Mouse (Mus musculus): ENCODE measurements around the gene Madd. TPM values are rescaled to one million over a fixed set of nuclear protein-coding genes. Genes with fewer than 3 reads are reported as not detected.

The Madd gene
- polyA plus RNA-seq, 1 experiment: 12.2 TPM

DNA sequence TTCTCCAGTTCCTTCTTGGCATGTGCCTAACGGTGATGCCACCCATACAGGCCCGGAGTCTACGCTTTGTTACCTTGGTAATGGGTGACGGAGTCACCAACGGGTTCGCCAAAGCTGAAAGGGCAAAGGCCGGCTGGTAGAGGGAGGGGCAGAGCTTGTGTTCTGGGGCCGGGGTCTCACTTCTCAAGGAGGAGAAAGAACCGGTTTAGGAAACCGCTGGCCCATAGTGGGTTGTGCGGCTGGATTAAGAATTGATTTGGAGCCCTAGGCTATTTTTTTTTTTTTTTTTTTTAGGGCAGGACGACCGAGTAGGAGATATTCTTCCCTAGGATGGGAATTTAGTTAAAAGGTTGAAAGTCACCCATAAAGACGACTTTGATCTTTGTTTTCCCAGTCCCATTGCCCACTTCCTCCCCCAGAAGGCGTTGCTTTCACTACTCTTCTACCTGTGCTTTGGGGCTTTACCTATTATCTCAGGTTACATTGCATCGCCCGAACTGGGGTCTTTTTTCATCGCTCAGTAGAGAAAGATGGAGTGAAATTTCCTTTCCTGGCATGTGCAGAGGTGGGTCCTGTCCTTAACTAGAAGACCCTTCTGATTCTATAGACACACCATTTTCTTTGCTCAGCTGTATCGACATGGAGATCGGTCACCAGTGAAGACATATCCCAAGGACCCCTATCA, 19.5 kb upstream of the Madd start:
- Histone ChIP-seq H3K27ac (ENCODE audit: insufficient read depth, low read depth, low read length) (peak overlapping the region; percentile 55), H3K4me3 (ENCODE audit: low read depth, low read length) (peak overlapping the region; percentile 71), H3K4me1 (ENCODE audit: control insufficient read depth, insufficient read depth, insufficient read length, low read length) (peaks cover 5% of the 10 kb centered on the region; the same call in 1 of the 2 replicates), H3K27me3 (ENCODE audit: control insufficient read depth, insufficient read depth, low read length) (no peaks in the 10 kb centered on the region), H3K36me3 (ENCODE audit: control insufficient read depth, insufficient read depth, low read length) (peaks cover 24% of the 10 kb centered on the region)
- TF ChIP-seq POLR2A (IDR thresholded peaks at IDR 0.05; ENCODE audit: low read depth, low read length) (no peak), CTCF (IDR thresholded peaks at IDR 0.05; ENCODE audit: extremely low read depth, insufficient read length, insufficient replicate concordance, low read depth, low read length) (no peak)
- 10% methylated on average over 20 of the region's 20 CpGs for WGBS

DNA sequence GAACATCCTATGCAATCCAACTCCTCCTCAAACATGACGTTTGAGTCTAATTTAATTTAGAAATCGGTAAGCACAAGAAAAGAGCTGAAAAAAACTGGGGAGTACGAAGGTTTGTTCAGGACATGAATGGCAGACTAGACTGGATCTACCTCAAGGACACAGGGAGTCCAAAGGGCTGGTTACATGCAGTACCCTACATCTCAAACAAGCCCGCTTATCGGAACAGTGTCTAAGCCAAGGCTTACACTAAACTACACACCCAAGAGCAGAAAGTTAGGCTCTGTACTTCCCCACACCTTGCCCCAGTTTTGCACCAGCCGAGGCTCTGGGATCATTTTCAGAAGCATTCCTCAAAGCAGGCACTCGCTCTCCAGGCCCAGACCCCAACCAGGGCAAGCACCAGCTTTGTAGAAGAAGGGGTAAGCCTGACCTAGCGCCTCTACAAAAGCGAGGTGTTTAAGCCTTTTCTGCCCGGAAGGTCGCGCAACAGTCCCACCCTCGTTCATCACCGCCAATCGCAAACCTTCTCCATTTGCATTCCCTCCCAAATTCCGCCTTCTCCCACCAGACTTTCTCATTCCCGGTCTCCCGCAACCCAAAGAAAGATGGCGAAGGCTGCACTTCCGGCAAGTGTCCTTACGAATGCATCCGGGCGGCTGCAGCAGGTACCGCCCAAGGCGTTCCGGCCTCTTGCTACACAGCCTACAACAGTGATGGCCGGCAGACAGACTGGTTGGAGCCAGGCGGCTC, 18.8 kb upstream of the Madd start, which contains the start of the genes Nr1h3 and Acp2:
Nr1h3 (minus strand) TSS at position 613 of the 750 bp plus-strand sequence.
Acp2 (plus strand) TSS at position 664 of the 750 bp plus-strand sequence.
- Histone ChIP-seq H3K27ac (ENCODE audit: insufficient read depth, low read depth, low read length) (peak within 1 kb of the TSS; percentile 96), H3K4me1 (ENCODE audit: control insufficient read depth, insufficient read depth, insufficient read length, low read length) (peaks cover 5% of the 10 kb centered on the region; the same call in 1 of the 2 replicates), H3K4me3 (ENCODE audit: low read depth, low read length) (peak within 1 kb of the TSS; percentile 71), H3K27me3 (ENCODE audit: control insufficient read depth, insufficient read depth, low read length) (no peaks in the 10 kb centered on the region), H3K36me3 (ENCODE audit: control insufficient read depth, insufficient read depth, low read length) (peaks cover 18% of the 10 kb centered on the region)
- TF ChIP-seq POLR2A (IDR thresholded peaks at IDR 0.05; ENCODE audit: low read depth, low read length) (peak; percentile 70), CTCF (IDR thresholded peaks at IDR 0.05; ENCODE audit: extremely low read depth, insufficient read length, insufficient replicate concordance, low read depth, low read length) (no peak)
- WGBS: under 1% methylated on average over 28 of the region's 28 CpGs

DNA sequence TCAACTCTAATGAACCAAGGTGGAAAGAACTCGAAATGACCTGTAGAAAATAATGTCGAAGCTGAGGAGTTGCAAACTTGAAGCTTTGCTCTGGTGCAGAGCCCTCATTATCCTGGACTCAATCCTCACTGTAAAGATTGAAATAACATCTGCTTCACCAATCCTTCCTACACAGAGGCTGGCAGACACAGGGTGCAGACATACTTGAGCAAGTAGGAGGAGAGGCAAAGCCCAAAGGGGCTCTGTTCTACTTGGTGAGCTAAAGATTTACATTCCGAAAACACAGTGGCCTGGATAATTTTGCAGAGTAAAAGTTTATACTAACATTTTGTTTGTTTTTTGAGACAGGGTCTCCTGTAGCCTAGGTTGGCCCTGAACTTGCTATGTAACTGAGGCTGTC, 15.3 kb upstream of the Madd start:
- WGBS: 84% methylated on average over 3 of the region's 3 CpGs
- Histone ChIP-seq H3K4me3 (ENCODE audit: low read depth, low read length) (no peak overlapping the region), H3K36me3 (ENCODE audit: control insufficient read depth, insufficient read depth, low read length) (no peaks in the 10 kb centered on the region), H3K4me1 (ENCODE audit: control insufficient read depth, insufficient read depth, insufficient read length, low read length) (peaks cover 14% of the 10 kb centered on the region; the same call in 1 of the 2 replicates), H3K27me3 (ENCODE audit: control insufficient read depth, insufficient read depth, low read length) (no peaks in the 10 kb centered on the region), H3K27ac (ENCODE audit: insufficient read depth, low read depth, low read length) (no peak overlapping the region)
- TF ChIP-seq CTCF (IDR thresholded peaks at IDR 0.05; ENCODE audit: extremely low read depth, insufficient read length, insufficient replicate concordance, low read depth, low read length): no peak
- TF ChIP-seq POLR2A (IDR thresholded peaks at IDR 0.05; ENCODE audit: low read depth, low read length): no peak

DNA sequence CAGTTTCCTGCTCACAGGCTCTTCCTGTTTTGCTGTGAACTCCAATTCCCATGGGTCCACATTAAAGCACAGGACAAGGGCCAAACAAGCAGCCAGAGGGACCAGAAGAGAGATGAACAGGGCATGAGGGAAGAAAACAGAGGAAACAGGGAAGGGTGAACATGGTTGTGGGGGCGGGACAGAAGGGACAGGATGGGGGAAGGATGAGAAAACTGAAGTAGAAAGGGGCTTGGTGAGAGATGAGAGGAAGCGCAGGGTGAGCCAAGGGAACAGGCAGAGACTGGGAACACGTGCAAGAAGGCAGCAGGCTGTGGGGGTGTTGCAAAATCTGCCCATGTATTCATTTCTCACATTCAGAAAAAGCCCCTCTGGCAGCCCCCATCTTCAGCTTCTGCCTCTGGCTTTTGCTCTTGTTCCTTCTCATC, 13.0 kb upstream of the Madd start:
- Histone ChIP-seq H3K4me3 (ENCODE audit: low read depth, low read length) (no peak overlapping the region), H3K27ac (ENCODE audit: insufficient read depth, low read depth, low read length) (peak overlapping the region; percentile 74), H3K27me3 (ENCODE audit: control insufficient read depth, insufficient read depth, low read length) (no peaks in the 10 kb centered on the region), H3K4me1 (ENCODE audit: control insufficient read depth, insufficient read depth, insufficient read length, low read length) (peaks cover 12% of the 10 kb centered on the region; the same call in 1 of the 2 replicates), H3K36me3 (ENCODE audit: control insufficient read depth, insufficient read depth, low read length) (peaks cover 4% of the 10 kb centered on the region)
- 73% methylated on average over 3 of the region's 3 CpGs for WGBS
- no peak for TF ChIP-seq POLR2A (IDR thresholded peaks at IDR 0.05; ENCODE audit: low read depth, low read length)
- no peak for TF ChIP-seq CTCF (IDR thresholded peaks at IDR 0.05; ENCODE audit: extremely low read depth, insufficient read length, insufficient replicate concordance, low read depth, low read length)

DNA sequence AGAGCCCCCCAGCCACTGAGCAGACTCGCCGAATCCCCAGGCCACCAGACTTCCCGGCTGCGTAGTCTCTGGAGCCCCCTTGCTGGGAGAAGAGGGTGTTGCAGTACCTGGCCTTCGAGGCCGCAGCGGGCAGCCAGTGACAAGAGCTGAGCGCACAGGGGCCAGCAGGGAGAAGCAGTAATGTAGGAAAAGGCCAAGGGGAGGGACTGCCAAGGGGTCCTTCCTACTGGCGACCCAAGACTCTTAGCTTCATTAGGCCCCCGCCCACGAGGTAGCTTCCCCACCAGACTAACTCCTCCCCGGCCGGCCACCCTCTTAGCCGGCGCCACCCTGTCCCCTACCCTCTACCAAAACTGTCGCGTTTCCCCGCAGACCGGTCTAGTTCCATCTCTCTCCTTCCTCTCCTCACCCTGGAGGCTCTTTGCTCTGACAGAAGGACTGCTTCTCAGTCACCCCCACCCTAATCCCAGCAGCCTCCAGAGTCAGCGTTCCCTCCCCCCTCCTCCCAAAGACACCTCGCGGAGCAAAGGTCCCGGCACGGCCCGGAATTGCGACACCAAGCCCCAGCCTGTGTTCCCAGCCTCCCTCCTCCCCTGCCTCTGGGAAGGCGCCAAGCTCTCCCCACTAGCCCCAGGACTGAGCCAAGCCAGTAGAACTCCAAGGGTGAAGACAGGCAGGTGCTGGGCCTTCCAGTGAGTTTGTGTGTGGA, 11.1 kb upstream of the Madd start:
- peak overlapping the region; percentile 78 for H3K4me3 ChIP-seq (ENCODE audit: low read depth, low read length)
- H3K27ac ChIP-seq (ENCODE audit: insufficient read depth, low read depth, low read length): peak overlapping the region; percentile 90
- no peaks in the 10 kb centered on the region for H3K27me3 ChIP-seq (ENCODE audit: control insufficient read depth, insufficient read depth, low read length)
- H3K4me1 ChIP-seq (ENCODE audit: control insufficient read depth, insufficient read depth, insufficient read length, low read length): peaks cover 12% of the 10 kb centered on the region
- TF ChIP-seq POLR2A (IDR thresholded peaks at IDR 0.05; ENCODE audit: low read depth, low read length) (peak; percentile 54; the same call in 1 of the 2 replicates), CTCF (IDR thresholded peaks at IDR 0.05; ENCODE audit: extremely low read depth, insufficient read length, insufficient replicate concordance, low read depth, low read length) (peak; percentile 71)
- 3% methylated on average over 27 of the region's 27 CpGs for WGBS
- peaks cover 13% of the 10 kb centered on the region for H3K36me3 ChIP-seq (ENCODE audit: control insufficient read depth, insufficient read depth, low read length)

DNA sequence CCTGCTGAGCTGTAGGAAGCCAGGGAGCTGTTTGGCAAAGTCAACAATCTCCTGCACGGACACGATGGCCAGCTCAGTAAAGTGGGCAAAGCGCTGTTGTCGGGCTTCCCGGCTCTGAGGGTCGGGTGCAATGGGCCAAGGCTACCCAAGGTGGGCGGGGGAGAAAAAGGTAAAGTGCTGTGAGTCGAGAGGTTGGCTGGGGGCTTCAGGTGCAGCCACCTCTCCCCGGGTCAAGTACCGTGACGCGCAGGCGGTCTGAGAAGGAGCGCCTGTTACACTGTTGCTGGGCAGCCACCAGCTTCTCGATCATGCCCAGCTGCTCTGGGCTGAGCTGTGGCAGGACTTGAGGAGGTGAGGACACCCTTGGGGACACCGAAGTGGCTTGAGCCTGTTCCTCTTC, 6.9 kb upstream of the Madd start:
- Histone ChIP-seq H3K27ac (ENCODE audit: insufficient read depth, low read depth, low read length) (no peak overlapping the region), H3K4me1 (ENCODE audit: control insufficient read depth, insufficient read depth, insufficient read length, low read length) (peaks cover 7% of the 10 kb centered on the region), H3K4me3 (ENCODE audit: low read depth, low read length) (no peak overlapping the region), H3K36me3 (ENCODE audit: control insufficient read depth, insufficient read depth, low read length) (peaks cover 23% of the 10 kb centered on the region), H3K27me3 (ENCODE audit: control insufficient read depth, insufficient read depth, low read length) (no peaks in the 10 kb centered on the region)
- no peak for TF ChIP-seq POLR2A (IDR thresholded peaks at IDR 0.05; ENCODE audit: low read depth, low read length)
- TF ChIP-seq CTCF (IDR thresholded peaks at IDR 0.05; ENCODE audit: extremely low read depth, insufficient read length, insufficient replicate concordance, low read depth, low read length): no peak
- 91% methylated on average over 16 of the region's 16 CpGs for WGBS

All from small intestine, adult 2 months (tissue).